In the genomic region with DNA sequence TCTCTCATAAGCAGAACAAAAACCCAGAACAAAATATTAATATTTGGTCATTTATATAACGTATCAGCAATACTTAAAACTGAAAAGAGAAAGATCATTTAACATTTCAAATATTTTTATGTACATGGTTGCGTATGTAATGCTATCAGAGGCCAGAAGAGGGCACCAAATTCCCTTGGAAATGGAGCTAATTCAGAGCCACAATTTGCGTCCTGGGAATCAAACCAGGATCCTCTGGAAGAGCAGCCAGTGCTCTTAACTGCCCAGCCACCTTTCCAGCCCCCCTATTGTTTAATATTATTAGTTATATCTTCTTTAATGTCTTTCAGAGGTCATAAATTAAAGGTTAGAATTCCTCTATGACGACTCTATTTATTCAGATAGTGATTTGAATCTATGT, we compare ENCODE assay signal across 8 mouse cellular contexts. TPM values are rescaled to one million over a fixed set of nuclear protein-coding genes. Genes with fewer than 3 reads are reported as not detected.
DNase-seq lines count a peak whose midpoint lies in the region; TF ChIP-seq lines count a peak whose summit lies in the region.

No protein-coding gene starts in this region.

- no peak for TF ChIP-seq POLR2A in ES-Bruce4 (IDR thresholded peaks at IDR 0.05; ENCODE audit: insufficient read depth, low read length)

- TF ChIP-seq EP300 in ES-Bruce4 (IDR thresholded peaks at IDR 0.05; ENCODE audit: insufficient read depth, low read depth, low read length): no peak

- H3K27ac ChIP-seq in layer of hippocampus, adult 2 months: no peak overlapping the region
- no peak overlapping the region for H3K27ac ChIP-seq in ES-Bruce4 (ENCODE audit: insufficient read depth, low read length)

- H3K9me3 ChIP-seq in ES-Bruce4 (replicated peaks; ENCODE audit: control insufficient read depth, insufficient read depth, low read length, poor library complexity, severe bottlenecking): no peaks in the 10 kb centered on the region

- peak; percentile 37 to 53 for DNase-seq in adrenal gland, postnatal 36 days
- no peak for DNase-seq in adrenal gland, adult 2 months
- peak in 1 of 2 experiments; percentile 31 for DNase-seq in layer of hippocampus, adult 2 months (ENCODE audit: low spot score in 2 of 2)
- no peak for DNase-seq in layer of hippocampus, adult 9-11 months
- DNase-seq in embryo, embryonic 11 days: peak; percentile 73
- DNase-seq in lung, postnatal 10 days: peak; percentile 46
- no peak for DNase-seq in urinary bladder, postnatal 10 days (ENCODE audit: low spot score)

- no peaks in the 10 kb centered on the region for H3K4me1 ChIP-seq in ES-Bruce4 (ENCODE audit: control insufficient read depth, insufficient read depth, low read length)

- no peaks in the 10 kb centered on the region for H3K36me3 ChIP-seq in ES-Bruce4 (ENCODE audit: control insufficient read depth, insufficient read depth, low read length, poor library complexity, severe bottlenecking)

- H3K9ac ChIP-seq in ES-Bruce4 (ENCODE audit: low read depth, poor library complexity, severe bottlenecking): no peak overlapping the region

- H3K27me3 ChIP-seq in ES-Bruce4 (ENCODE audit: control insufficient read depth, insufficient read depth, low read length, poor library complexity, severe bottlenecking): no peaks in the 10 kb centered on the region

- no peak overlapping the region for H3K4me3 ChIP-seq in layer of hippocampus, adult 2 months
- no peak overlapping the region for H3K4me3 ChIP-seq in ES-Bruce4 (ENCODE audit: low read depth, low read length)

- peak; percentile 88 for TF ChIP-seq CTCF in layer of hippocampus, adult 2 months (conservative IDR thresholded peaks at IDR 0.05)
- peak; percentile 23 for TF ChIP-seq CTCF in ES-Bruce4 (IDR thresholded peaks at IDR 0.05; ENCODE audit: low read depth, low read length)

RNA-seq across cellular contexts. Expression of a gene that starts 3.7 kb away (rescaled TPM):
- under 1 TPM; 0.49 to 0.56 TPM for total RNA-seq in adrenal gland, postnatal 36 days (2021)
- total RNA-seq in adrenal gland, adult 2 months (2021): under 1 TPM; 0.40 to 0.45 TPM
- 0.22 TPM in 2 replicates for polyA plus RNA-seq in adrenal gland, adult 2 months (2012; rRNA removed)
- total RNA-seq in layer of hippocampus, adult 2 months (2021): 10 to 100 TPM; 12.6 to 14.6 TPM
- polyA plus RNA-seq in ES-Bruce4 (2011; ENCODE audit: insufficient read depth, insufficient read length, low read depth, missing spikeins): 0.37 and 0.94 TPM in 2 replicates

Comparison
In these comparisons a context has a peak if more than half of its experiments do, and no peak if none do; other contexts are left out.
1. DNase-seq: peak in adrenal gland, postnatal 36 days (2 of 2), embryo, embryonic 11 days (single experiment) and lung, postnatal 10 days (single experiment); none in adrenal gland, adult 2 months (single experiment), layer of hippocampus, adult 9-11 months (single experiment) and urinary bladder, postnatal 10 days (single experiment).
2. RNA of a gene that starts 3.7 kb away (total RNA-seq): 12.6 to 14.6 TPM in layer of hippocampus, adult 2 months; 0.49 to 0.56 TPM in adrenal gland, postnatal 36 days and 0.40 to 0.45 TPM in adrenal gland, adult 2 months; every median in the first group is over 4 times any median in the second.